Mouse (Mus musculus): ENCODE measurements around the gene Slc12a9. TPM values are rescaled to one million over a fixed set of nuclear protein-coding genes. Genes with fewer than 3 reads are reported as not detected.

Slc12a9 gene
- total and polyA plus RNA-seq, 3 experiments, result 8.8 to 12.1 TPM; not detected in 1

- H3K27ac ChIP-seq (ENCODE audit: control insufficient read depth, low read depth, low read length), result no peak overlapping the region
- no peaks in the 10 kb centered on the region for H3K79me2 ChIP-seq (ENCODE audit: control insufficient read depth, insufficient read depth, low read length, poor library complexity)
- H3K27me3 ChIP-seq (ENCODE audit: control insufficient read depth in 1 of 2, insufficient read depth in 2 of 2, low read length in 2 of 2), result peaks cover 2 to 7% of the 10 kb centered on the region in 2 experiments; a peak in 3 of 4 replicates
- H3K9me3 ChIP-seq (replicated peaks; ENCODE audit: insufficient read depth, low read length), result no peaks in the 10 kb centered on the region
- H3K4me3 ChIP-seq (ENCODE audit: control insufficient read depth in 1 of 2, insufficient read depth in 1 of 2, low read depth in 2 of 2, low read length in 2 of 2), result no peak overlapping the region
- H3K4me1 ChIP-seq (ENCODE audit: control insufficient read depth in 1 of 2, insufficient read depth in 2 of 2, low read length in 2 of 2), result no peaks in the 10 kb centered on the region
- H3K9ac ChIP-seq (ENCODE audit: control insufficient read depth, low read depth, low read length, poor library complexity, severe bottlenecking), result no peak overlapping the region
- DNase-seq (ENCODE audit: low read depth, low spot score), result no peak
- no peaks in the 10 kb centered on the region for H3K36me3 ChIP-seq (ENCODE audit: control insufficient read depth in 1 of 2, insufficient read depth in 2 of 2, low read length in 2 of 2)
- no peak for TF ChIP-seq USF2 (IDR thresholded peaks at IDR 0.05; ENCODE audit: borderline replicate concordance in 1 of 2, insufficient read depth in 1 of 2, low read depth in 1 of 2, low read length in 2 of 2)
- no peak for TF ChIP-seq MYC (IDR thresholded peaks at IDR 0.05; ENCODE audit: low read depth, low read length)
- TF ChIP-seq KAT2A (conservative IDR thresholded peaks at IDR 0.05; ENCODE audit: low read depth, low read length), result no peak
- no peak for TF ChIP-seq CHD1 (IDR thresholded peaks at IDR 0.05; ENCODE audit: low read depth, low read length)
Measured at GRCm38 (mm10) chr5:137376722-137377121, 43.3 kb upstream of the Slc12a9 start.

GRCm38 (mm10) chr5:137376198-137376597, 42.8 kb upstream of the Slc12a9 start:
- H3K36me3 ChIP-seq (ENCODE audit: control insufficient read depth in 1 of 2, insufficient read depth in 2 of 2, low read length in 2 of 2), result no peaks in the 10 kb centered on the region
- H3K9me3 ChIP-seq (replicated peaks; ENCODE audit: insufficient read depth, low read length), result no peaks in the 10 kb centered on the region
- H3K27me3 ChIP-seq (ENCODE audit: control insufficient read depth in 1 of 2, insufficient read depth in 2 of 2, low read length in 2 of 2), result peaks cover 3 to 7% of the 10 kb centered on the region in 2 experiments; a peak in 3 of 4 replicates
- H3K4me1 ChIP-seq (ENCODE audit: control insufficient read depth in 1 of 2, insufficient read depth in 2 of 2, low read length in 2 of 2), result no peaks in the 10 kb centered on the region
- TF ChIP-seq TCF12 (IDR thresholded peaks at IDR 0.05; ENCODE audit: low read depth, low read length) (no peak), USF2 (IDR thresholded peaks at IDR 0.05; ENCODE audit: borderline replicate concordance in 1 of 2, insufficient read depth in 1 of 2, low read depth in 1 of 2, low read length in 2 of 2) (no peak), NELFE (IDR thresholded peaks at IDR 0.05; ENCODE audit: low read depth, low read length) (no peak), ZMIZ1 (IDR thresholded peaks at IDR 0.05; ENCODE audit: low read depth, low read length) (no peak), CTCF (IDR thresholded peaks at IDR 0.05 in 2 of 3, conservative IDR thresholded peaks at IDR 0.05 in 1 of 3; ENCODE audit: control insufficient read depth in 1 of 3, insufficient read depth in 1 of 3, low read depth in 2 of 3, low read length in 3 of 3, poor library complexity in 1 of 3, severe bottlenecking in 1 of 3) (peak in 1 of 3 experiments; percentile 9; a peak in 1 of 6 replicates), USF1 (IDR thresholded peaks at IDR 0.05; ENCODE audit: low read depth, low read length) (no peak), CHD1 (IDR thresholded peaks at IDR 0.05; ENCODE audit: low read depth, low read length) (no peak)
- DNase-seq (ENCODE audit: low read depth, low spot score), result no peak
- no peak overlapping the region for H3K27ac ChIP-seq (ENCODE audit: control insufficient read depth, low read depth, low read length)
- no peak overlapping the region for H3K4me3 ChIP-seq (ENCODE audit: control insufficient read depth in 1 of 2, insufficient read depth in 1 of 2, low read depth in 2 of 2, low read length in 2 of 2)
- H3K79me2 ChIP-seq (ENCODE audit: control insufficient read depth, insufficient read depth, low read length, poor library complexity), result no peaks in the 10 kb centered on the region
- no peak overlapping the region for H3K9ac ChIP-seq (ENCODE audit: control insufficient read depth, low read depth, low read length, poor library complexity, severe bottlenecking)

- H3K27ac ChIP-seq (ENCODE audit: control insufficient read depth, low read depth, low read length), result no peak overlapping the region
- TF ChIP-seq SIN3A (IDR thresholded peaks at IDR 0.05; ENCODE audit: low read length), result no peak
- H3K9me3 ChIP-seq (replicated peaks; ENCODE audit: insufficient read depth, low read length), result no peaks in the 10 kb centered on the region
- H3K9ac ChIP-seq (ENCODE audit: control insufficient read depth, low read depth, low read length, poor library complexity, severe bottlenecking), result no peak overlapping the region
- no peaks in the 10 kb centered on the region for H3K4me1 ChIP-seq (ENCODE audit: control insufficient read depth in 1 of 2, insufficient read depth in 2 of 2, low read length in 2 of 2)
- H3K36me3 ChIP-seq (ENCODE audit: control insufficient read depth in 1 of 2, insufficient read depth in 2 of 2, low read length in 2 of 2), result no peaks in the 10 kb centered on the region
- H3K27me3 ChIP-seq (ENCODE audit: control insufficient read depth in 1 of 2, insufficient read depth in 2 of 2, low read length in 2 of 2), result peaks cover 3 to 7% of the 10 kb centered on the region in 2 experiments; a peak in 3 of 4 replicates
- no peaks in the 10 kb centered on the region for H3K79me2 ChIP-seq (ENCODE audit: control insufficient read depth, insufficient read depth, low read length, poor library complexity)
- H3K4me3 ChIP-seq (ENCODE audit: control insufficient read depth in 1 of 2, insufficient read depth in 1 of 2, low read depth in 2 of 2, low read length in 2 of 2), result no peak overlapping the region
- no peak for DNase-seq (ENCODE audit: low read depth, low spot score)
Measured at GRCm38 (mm10) chr5:137375627-137376026, 42.2 kb upstream of the Slc12a9 start.
